Mouse (Mus musculus) frontal cortex, postnatal 25 days (tissue): ENCODE data around the gene Ttll5.

Experiments
- DNase-seq, 2 experiments: peaks; one replicate each; pipeline ENCODE4 v3.0.0; 2022; ENCODE audit warnings: low spot score in 2 of 2

Ttll5 gene

GRCm38 (mm10) chr12:86007377-86007776 is 182.9 kb downstream of the Ttll5 start:
- no peak for DNase-seq

GRCm38 (mm10) chr12:86010656-86011055 is 186.2 kb downstream of the Ttll5 start:
- DNase-seq, result no peak

GRCm38 (mm10) chr12:86012195-86012594 is 187.7 kb downstream of the Ttll5 start:
- DNase-seq, result no peak

GRCm38 (mm10) chr12:86014174-86014573 is 189.7 kb downstream of the Ttll5 start:
- no peak for DNase-seq

GRCm38 (mm10) chr12:86014621-86015020 is 190.2 kb downstream of the Ttll5 start:
- DNase-seq, result no peak

GRCm38 (mm10) chr12:86015114-86015513 is 190.7 kb downstream of the Ttll5 start:
- DNase-seq, result no peak

- DNase-seq, result no peak
Measured at GRCm38 (mm10) chr12:86017360-86017759, 192.9 kb downstream of the Ttll5 start.

- no peak for DNase-seq
Measured at GRCm38 (mm10) chr12:86021583-86021982, 197.1 kb downstream of the Ttll5 start.

- DNase-seq, result no peak
Measured at GRCm38 (mm10) chr12:86022282-86022984, 198.0 kb downstream of the Ttll5 start.

- no peak for DNase-seq
Measured at GRCm38 (mm10) chr12:86023081-86023871, 198.8 kb downstream of the Ttll5 start.

- DNase-seq, result no peak
Measured at GRCm38 (mm10) chr12:86024426-86024825, 200.0 kb downstream of the Ttll5 start.

- DNase-seq, result no peak
Measured at GRCm38 (mm10) chr12:86025480-86025879, 201.0 kb downstream of the Ttll5 start.

GRCm38 (mm10) chr12:86027000-86027399 is 202.5 kb downstream of the Ttll5 start:
- DNase-seq, result no peak

GRCm38 (mm10) chr12:86027747-86028146 is 203.3 kb downstream of the Ttll5 start:
- DNase-seq, result no peak

GRCm38 (mm10) chr12:86030932-86031331 is 206.5 kb downstream of the Ttll5 start:
- no peak for DNase-seq

- no peak for DNase-seq
Measured at GRCm38 (mm10) chr12:86035586-86035985, 211.1 kb downstream of the Ttll5 start.

- DNase-seq, result no peak
Measured at GRCm38 (mm10) chr12:86036368-86037166, 212.1 kb downstream of the Ttll5 start.

GRCm38 (mm10) chr12:86037235-86037921 is 212.9 kb downstream of the Ttll5 start:
- no peak for DNase-seq

- DNase-seq, result no peak
Measured at GRCm38 (mm10) chr12:86039078-86039477, 214.6 kb downstream of the Ttll5 start.

- DNase-seq, result no peak
Measured at GRCm38 (mm10) chr12:86039751-86040150, 215.3 kb downstream of the Ttll5 start.

- no peak for DNase-seq
Measured at GRCm38 (mm10) chr12:86046141-86046540, 221.7 kb downstream of the Ttll5 start.

GRCm38 (mm10) chr12:86046776-86047175 is 222.3 kb downstream of the Ttll5 start:
- no peak for DNase-seq
